Mouse (Mus musculus): ENCODE data around the gene Slc37a1. TPM values are rescaled to one million over a fixed set of nuclear protein-coding genes. Genes with fewer than 3 reads are reported as not detected.
A peak's percentile ranks its signal among the peaks of the same experiment; 100 is the strongest.

Slc37a1 gene
- polyA plus RNA-seq, 1 experiment: 3.4 TPM

DNA sequence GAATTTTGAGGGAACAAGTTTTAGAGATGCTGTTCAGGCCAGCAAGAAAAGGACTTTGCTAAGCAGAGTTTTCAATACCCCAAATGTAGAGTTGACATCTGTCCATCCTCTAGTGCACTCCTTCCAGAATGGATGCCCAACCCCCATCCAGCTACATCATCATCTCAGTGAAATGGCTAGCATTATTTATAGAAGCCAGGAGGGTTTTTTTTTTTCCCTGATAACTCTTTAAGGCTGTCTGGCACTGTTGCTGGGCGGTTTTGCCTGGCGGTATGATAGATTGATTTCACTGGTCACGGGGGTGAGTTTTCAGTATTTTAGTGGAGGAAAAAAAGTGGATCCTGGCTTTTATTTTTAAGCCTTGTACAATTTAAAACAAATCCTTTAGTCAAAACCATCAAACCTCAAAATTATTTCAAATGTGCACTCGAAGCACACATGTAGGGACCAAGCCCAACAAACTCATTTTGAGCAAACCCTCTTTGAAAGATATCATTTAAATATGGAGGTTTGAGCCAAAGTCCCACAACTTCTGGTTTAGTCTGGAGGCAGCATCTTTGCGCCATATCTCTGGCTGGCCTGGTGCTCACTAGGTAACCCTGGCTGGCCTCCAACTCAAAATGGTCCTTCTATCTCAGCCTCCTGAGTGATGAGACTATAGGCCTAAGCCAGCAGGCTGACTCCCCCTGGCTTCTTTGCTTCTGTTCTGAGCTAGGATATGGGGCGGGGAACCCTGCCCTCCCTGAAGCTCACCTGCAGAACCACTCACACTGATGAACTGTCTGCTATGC is 12.0 kb downstream of the Slc37a1 start:
- H3K27me3 ChIP-seq (replicated peaks): peaks cover 2% of the 10 kb centered on the region
- TF ChIP-seq GATA1 (IDR thresholded peaks at IDR 0.05; ENCODE audit: borderline replicate concordance, low read length) (no peak), FLI1 (IDR thresholded peaks at IDR 0.05; ENCODE audit: low read length) (no peak)
- H3K4me1 ChIP-seq: peaks cover 68% of the 10 kb centered on the region
- no peak overlapping the region for H3K4me3 ChIP-seq (replicated peaks)
- H3K36me3 ChIP-seq (replicated peaks; ENCODE audit: low read length): peaks cover 34% of the 10 kb centered on the region
- no peaks in the 10 kb centered on the region for H3K9me3 ChIP-seq

DNA sequence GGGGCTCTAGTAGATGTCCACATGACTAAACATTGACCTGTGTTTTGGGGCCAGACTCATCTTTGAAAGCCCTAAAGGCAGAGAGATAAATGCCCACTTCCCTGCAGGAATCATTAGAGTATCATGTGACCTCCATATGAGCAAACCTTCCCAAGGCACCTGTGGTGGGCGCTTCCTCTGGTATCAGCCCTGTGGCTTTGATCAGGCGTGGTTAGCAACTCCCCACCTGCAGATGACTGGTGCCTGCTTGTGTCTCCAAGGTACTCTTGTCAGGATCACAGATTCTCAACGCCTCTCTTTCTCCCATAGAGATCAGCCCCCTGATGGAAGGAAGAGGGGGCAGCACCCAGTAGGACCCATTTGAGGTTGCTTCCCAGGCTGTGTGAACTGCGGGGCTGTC is 13.4 kb downstream of the Slc37a1 start:
- Histone ChIP-seq H3K27me3 (replicated peaks) (peaks cover 2% of the 10 kb centered on the region), H3K4me3 (replicated peaks) (no peak overlapping the region), H3K9me3 (no peaks in the 10 kb centered on the region), H3K4me1 (peaks cover 74% of the 10 kb centered on the region), H3K36me3 (replicated peaks; ENCODE audit: low read length) (peaks cover 46% of the 10 kb centered on the region)
- TF ChIP-seq GATA1 (IDR thresholded peaks at IDR 0.05; ENCODE audit: borderline replicate concordance, low read length) (no peak), FLI1 (IDR thresholded peaks at IDR 0.05; ENCODE audit: low read length) (no peak)

DNA sequence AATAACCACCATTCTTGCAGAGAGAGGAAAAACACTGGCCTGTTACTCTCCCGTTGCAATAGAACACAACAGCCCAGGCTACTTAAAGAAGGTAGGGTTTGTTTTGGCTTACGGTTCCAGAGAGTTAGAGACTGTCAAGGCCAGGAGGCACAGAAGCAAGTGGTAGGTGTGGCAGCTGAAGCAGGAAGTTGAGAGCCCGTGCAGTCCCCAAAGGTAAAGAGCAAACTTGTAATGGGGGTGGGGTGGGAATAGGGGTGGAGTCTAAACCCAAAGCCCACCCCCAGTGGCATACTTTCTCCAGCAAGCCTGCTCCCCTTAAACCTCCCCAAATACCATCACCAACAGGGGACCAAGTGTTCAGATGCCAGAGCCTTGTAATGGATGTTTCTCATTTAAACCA is 14.1 kb downstream of the Slc37a1 start:
- TF ChIP-seq GATA1 (IDR thresholded peaks at IDR 0.05; ENCODE audit: borderline replicate concordance, low read length) (no peak), FLI1 (IDR thresholded peaks at IDR 0.05; ENCODE audit: low read length) (no peak)
- peaks cover 46% of the 10 kb centered on the region for H3K36me3 ChIP-seq (replicated peaks; ENCODE audit: low read length)
- H3K4me3 ChIP-seq (replicated peaks): no peak overlapping the region
- no peaks in the 10 kb centered on the region for H3K9me3 ChIP-seq
- peaks cover 74% of the 10 kb centered on the region for H3K4me1 ChIP-seq
- H3K27me3 ChIP-seq (replicated peaks): peaks cover 2% of the 10 kb centered on the region

DNA sequence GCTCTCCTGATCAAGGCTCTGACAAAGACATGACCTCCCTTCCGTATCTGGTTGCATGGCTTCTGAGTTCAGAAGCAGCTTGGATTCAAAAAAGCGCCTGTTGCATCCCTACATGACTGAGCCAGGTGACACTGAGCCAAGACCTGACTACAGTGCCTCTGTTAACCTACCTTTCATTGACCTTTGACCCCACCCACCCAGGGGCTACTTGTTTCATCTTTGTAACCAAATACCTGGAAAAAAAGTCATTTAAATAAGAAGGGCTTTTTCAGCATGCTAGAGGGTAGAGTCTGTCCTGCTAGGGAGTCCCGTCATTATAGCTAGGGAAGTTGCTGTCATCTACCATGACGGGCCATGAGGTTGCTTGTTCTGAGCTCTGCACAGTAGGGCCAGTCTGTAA is 16.8 kb downstream of the Slc37a1 start:
- peaks cover 58% of the 10 kb centered on the region for H3K4me1 ChIP-seq
- no peaks in the 10 kb centered on the region for H3K9me3 ChIP-seq
- no peaks in the 10 kb centered on the region for H3K27me3 ChIP-seq (replicated peaks)
- no peak overlapping the region for H3K4me3 ChIP-seq (replicated peaks)
- TF ChIP-seq FLI1 (IDR thresholded peaks at IDR 0.05; ENCODE audit: low read length) (no peak), GATA1 (IDR thresholded peaks at IDR 0.05; ENCODE audit: borderline replicate concordance, low read length) (no peak)
- peaks cover 59% of the 10 kb centered on the region for H3K36me3 ChIP-seq (replicated peaks; ENCODE audit: low read length)

DNA sequence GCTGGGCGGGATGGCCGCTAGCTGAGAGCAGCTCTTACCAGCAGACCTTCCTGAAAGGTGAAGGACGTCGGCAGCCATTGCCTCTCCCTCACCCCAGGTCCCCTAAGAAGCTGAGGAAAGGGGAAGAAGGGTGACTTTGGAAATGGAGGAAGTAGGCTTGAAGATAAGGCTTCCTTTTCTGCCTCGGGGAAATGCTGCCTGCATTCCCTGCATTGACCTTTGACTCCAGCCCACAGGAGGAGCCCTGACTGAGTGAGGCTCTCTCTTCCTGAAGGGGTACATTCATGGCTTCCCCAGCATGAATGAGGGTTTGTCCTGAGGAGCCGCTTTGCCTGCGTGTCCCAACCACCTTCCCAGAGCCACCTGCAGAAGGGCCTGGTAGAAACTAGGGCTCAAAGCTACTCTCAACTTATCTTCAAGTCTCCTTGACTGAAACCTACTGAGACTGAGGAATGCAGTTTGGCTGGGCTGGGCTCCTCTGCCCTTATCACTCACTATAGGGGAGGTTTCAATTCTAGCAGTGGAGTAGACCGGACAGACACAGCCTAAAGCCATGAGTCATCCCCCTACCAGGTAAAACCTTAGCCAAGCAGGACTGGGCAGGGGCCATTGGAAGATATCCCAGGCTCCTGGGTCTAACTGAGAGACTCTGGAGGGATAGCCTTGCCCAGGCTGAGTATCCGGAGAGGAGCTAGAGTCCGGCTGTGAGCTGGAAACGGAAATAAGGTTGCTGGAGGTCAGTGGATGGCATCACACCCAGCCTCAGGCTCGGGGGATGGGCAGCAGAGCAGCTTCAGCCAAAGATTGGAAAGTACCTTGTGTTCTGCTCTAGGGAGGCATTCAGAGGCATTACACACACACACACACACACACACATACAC is 18.5 kb downstream of the Slc37a1 start:
- Histone ChIP-seq H3K27me3 (replicated peaks) (no peaks in the 10 kb centered on the region), H3K9me3 (no peaks in the 10 kb centered on the region), H3K36me3 (replicated peaks; ENCODE audit: low read length) (peaks cover 68% of the 10 kb centered on the region), H3K4me1 (peaks cover 43% of the 10 kb centered on the region), H3K4me3 (replicated peaks) (peak overlapping the region; percentile 25)
- TF ChIP-seq FLI1 (IDR thresholded peaks at IDR 0.05; ENCODE audit: low read length) (no peak), GATA1 (IDR thresholded peaks at IDR 0.05; ENCODE audit: borderline replicate concordance, low read length) (no peak)

DNA sequence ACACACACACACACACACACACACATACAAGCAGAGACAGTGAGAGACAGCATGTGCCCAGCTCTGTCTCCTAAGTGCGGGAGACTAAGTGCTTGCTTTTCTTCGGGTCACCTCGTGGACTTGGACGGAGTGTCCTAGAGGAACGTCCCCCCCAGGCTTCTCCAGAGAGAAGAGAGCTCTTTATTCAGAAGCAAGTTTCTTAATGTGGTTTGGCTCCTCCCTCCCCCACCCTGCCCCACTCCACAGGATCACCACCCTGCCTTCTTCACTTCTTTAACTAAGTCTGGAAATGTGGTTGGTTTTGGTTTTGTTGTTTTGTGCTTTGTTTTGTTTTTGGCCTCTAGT is 19.2 kb downstream of the Slc37a1 start:
- H3K9me3 ChIP-seq: no peaks in the 10 kb centered on the region
- TF ChIP-seq FLI1 (IDR thresholded peaks at IDR 0.05; ENCODE audit: low read length) (no peak), GATA1 (IDR thresholded peaks at IDR 0.05; ENCODE audit: borderline replicate concordance, low read length) (no peak)

DNA sequence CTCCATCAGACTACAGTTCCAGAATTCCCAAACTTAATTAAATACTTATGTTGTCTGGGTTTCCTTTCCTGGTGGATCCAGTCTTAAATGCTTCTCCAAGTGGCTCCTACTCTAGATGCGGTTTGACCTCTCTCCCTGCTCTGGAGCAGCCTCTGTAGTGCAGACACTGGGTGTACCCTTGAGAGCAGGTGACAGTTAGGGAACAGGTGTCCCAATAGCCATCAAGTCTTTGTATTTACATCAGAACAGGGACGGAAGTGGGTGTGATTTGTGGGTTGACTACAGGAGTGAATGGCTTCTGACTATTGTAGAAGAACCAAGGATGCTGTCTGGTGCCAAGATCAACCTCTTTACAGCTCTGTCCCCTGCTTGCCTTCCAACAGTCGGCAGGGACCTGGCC is 21.2 kb downstream of the Slc37a1 start:
- H3K36me3 ChIP-seq (replicated peaks; ENCODE audit: low read length): peaks cover 64% of the 10 kb centered on the region
- no peak overlapping the region for H3K4me3 ChIP-seq (replicated peaks)
- no peaks in the 10 kb centered on the region for H3K9me3 ChIP-seq
- peaks cover 35% of the 10 kb centered on the region for H3K4me1 ChIP-seq
- H3K27me3 ChIP-seq (replicated peaks): no peaks in the 10 kb centered on the region
- no peak for TF ChIP-seq FLI1 (IDR thresholded peaks at IDR 0.05; ENCODE audit: low read length)
- no peak for TF ChIP-seq GATA1 (IDR thresholded peaks at IDR 0.05; ENCODE audit: borderline replicate concordance, low read length)

More for the DNA sequence above, 19.2 kb downstream of the Slc37a1 start:
- Histone ChIP-seq H3K4me3 (replicated peaks) (peak overlapping the region; percentile 26), H3K36me3 (replicated peaks; ENCODE audit: low read length) (peaks cover 66% of the 10 kb centered on the region), H3K27me3 (replicated peaks) (no peaks in the 10 kb centered on the region), H3K4me1 (peaks cover 40% of the 10 kb centered on the region)

DNA sequence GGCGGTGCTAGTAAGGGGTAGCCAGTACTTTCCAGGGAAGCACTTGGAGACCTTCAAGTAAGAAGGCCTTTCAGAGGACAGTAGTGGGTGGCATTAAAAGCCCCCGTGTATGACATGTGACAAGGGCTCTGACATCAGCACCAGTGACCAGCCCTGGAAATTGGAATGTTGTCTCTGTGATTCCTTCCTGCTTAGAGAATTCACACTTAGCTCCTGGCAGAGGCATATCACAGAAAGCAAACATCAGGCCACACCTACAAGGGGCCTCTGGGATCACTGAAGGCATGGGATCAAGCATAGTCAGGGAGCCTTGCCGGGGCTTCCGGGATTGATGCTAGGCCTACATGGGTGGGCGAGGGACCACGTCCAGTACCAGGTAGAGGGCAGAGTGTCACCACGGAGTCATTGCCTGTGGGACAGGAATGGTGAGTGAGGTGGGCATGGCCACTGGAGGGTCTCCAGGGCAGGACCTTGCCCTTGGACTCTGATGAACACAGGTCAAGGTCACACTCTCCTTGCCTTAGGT is 21.8 kb downstream of the Slc37a1 start:
- Histone ChIP-seq H3K36me3 (replicated peaks; ENCODE audit: low read length) (peaks cover 60% of the 10 kb centered on the region), H3K27me3 (replicated peaks) (no peaks in the 10 kb centered on the region), H3K4me1 (peaks cover 29% of the 10 kb centered on the region), H3K4me3 (replicated peaks) (no peak overlapping the region), H3K9me3 (no peaks in the 10 kb centered on the region)
- no peak for TF ChIP-seq GATA1 (IDR thresholded peaks at IDR 0.05; ENCODE audit: borderline replicate concordance, low read length)
- no peak for TF ChIP-seq FLI1 (IDR thresholded peaks at IDR 0.05; ENCODE audit: low read length)

DNA sequence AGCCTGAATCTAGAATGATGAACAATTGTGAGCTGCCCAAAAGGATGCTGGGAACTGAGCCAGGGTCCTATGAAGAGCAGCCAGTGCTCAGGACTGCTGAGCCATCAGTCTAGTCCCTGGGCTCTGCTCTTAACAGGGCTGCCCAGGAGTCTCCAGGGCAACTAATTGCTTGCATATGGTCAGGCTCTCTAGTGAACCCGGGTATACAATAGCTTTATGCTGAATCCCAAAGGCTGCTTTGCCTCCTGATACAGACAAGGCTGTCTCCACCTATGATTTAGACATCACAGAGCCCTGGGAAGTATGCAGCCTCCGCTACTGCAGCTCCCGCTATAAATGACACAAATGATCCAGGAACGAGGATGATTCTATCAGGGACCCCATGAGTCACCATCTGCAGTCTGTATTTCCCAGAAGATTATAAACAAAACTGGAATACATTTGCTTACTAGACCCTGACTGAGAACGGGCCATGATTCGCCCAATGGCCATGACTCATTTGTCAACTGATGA is 22.7 kb downstream of the Slc37a1 start:
- TF ChIP-seq FLI1 (IDR thresholded peaks at IDR 0.05; ENCODE audit: low read length): no peak
- no peak for TF ChIP-seq GATA1 (IDR thresholded peaks at IDR 0.05; ENCODE audit: borderline replicate concordance, low read length)
- peaks cover 21% of the 10 kb centered on the region for H3K4me1 ChIP-seq

More for the DNA sequence above, 22.7 kb downstream of the Slc37a1 start:
- Histone ChIP-seq H3K4me3 (replicated peaks) (no peak overlapping the region), H3K36me3 (replicated peaks; ENCODE audit: low read length) (peaks cover 55% of the 10 kb centered on the region), H3K9me3 (no peaks in the 10 kb centered on the region), H3K27me3 (replicated peaks) (no peaks in the 10 kb centered on the region)

Data from megakaryocyte, embryonic 14.5 days (primary cell).